Mouse (Mus musculus) embryonic facial prominence, embryonic 14.5 days (tissue): ENCODE results near the gene Ppp2r5d. TPM values are rescaled to one million over a fixed set of nuclear protein-coding genes. Genes with fewer than 3 reads are reported as not detected.
A peak's percentile ranks its signal among the peaks of the same experiment; 100 is the strongest.

Source experiments
- ATAC-seq: fragments of 200-750 bp; cut with Nextera tagmentation; 2 replicates; pipeline ENCODE4 v1.8.0; 2017; ENCODE audit warnings: low read depth, moderate number of reproducible peaks, moderate TSS enrichment
- DNase-seq: peaks from one replicate; pipeline ENCODE4 v3.0.0-alpha.2; 2015; ENCODE audit warnings: low spot score
- H3K27ac ChIP-seq: fragments of 300-500 bp; sonication (generic); replicated peaks from 2 replicates; pipeline ENCODE4 v1.5.1; 2014; ENCODE audit warnings: low read depth, mild to moderate bottlenecking, low read length, moderate library complexity
- H3K27me3 ChIP-seq: fragments of 300-500 bp; sonication (generic); replicated peaks from 2 replicates; pipeline ENCODE4 v1.6.1; 2014; ENCODE audit warnings: low read length; ENCODE audit not compliant: control insufficient read depth, insufficient read depth
- H3K36me3 ChIP-seq: fragments of 300-500 bp; sonication (generic); 2 replicates; pipeline ENCODE4 v1.6.1; 2014; ENCODE audit warnings: low read length, mixed read lengths; ENCODE audit not compliant: control insufficient read depth, insufficient read depth
- H3K4me1 ChIP-seq: fragments of 300-500 bp; sonication (generic); 2 replicates; pipeline ENCODE4 v1.6.1; 2014; ENCODE audit warnings: antibody characterized with exemption, low read length; ENCODE audit not compliant: control insufficient read depth, insufficient read depth
- H3K4me2 ChIP-seq: fragments of 300-500 bp; sonication (generic); 2 replicates; pipeline ENCODE4 v1.6.1; 2014; ENCODE audit warnings: low read depth, mild to moderate bottlenecking, low read length, moderate library complexity, mixed read lengths
- H3K4me3 ChIP-seq: fragments of 300-500 bp; sonication (generic); 2 replicates; pipeline ENCODE4 v1.5.1; 2014; ENCODE audit warnings: low read depth, mild to moderate bottlenecking, low read length
- H3K9ac ChIP-seq: fragments of 300-500 bp; sonication (generic); 2 replicates; pipeline ENCODE4 v1.6.1; 2014; ENCODE audit warnings: low read depth, mild to moderate bottlenecking, low read length, moderate library complexity, mixed read lengths
- H3K9me3 ChIP-seq: fragments of 300-500 bp; sonication (generic); 2 replicates; pipeline ENCODE4 v1.6.1; 2016; ENCODE audit warnings: low read length; ENCODE audit not compliant: control insufficient read depth
- WGBS: fragments of 180-500 bp; shearing (Covaris S2); extraction: QIAGEN DNeasy Blood & Tissue Kit; methylation state at CpG from one replicate; pipeline ENCODE4 v1.1.7; 2014; 5-methylcytosine and 5-hydroxymethylcytosine counted together
- polyA plus RNA-seq: library from polyadenylated mRNA; unstranded; fragments of >200 nt; fragmentation: Nextera tagmentation; extraction: Ambion mirVana; gene quantifications from 2 replicates; pipeline ENCODE4 v1.2.1, GENCODE M21; 2014

Ppp2r5d gene
- polyA plus RNA-seq, 1 experiment from 2014 or later: 79.5 TPM

DNA sequence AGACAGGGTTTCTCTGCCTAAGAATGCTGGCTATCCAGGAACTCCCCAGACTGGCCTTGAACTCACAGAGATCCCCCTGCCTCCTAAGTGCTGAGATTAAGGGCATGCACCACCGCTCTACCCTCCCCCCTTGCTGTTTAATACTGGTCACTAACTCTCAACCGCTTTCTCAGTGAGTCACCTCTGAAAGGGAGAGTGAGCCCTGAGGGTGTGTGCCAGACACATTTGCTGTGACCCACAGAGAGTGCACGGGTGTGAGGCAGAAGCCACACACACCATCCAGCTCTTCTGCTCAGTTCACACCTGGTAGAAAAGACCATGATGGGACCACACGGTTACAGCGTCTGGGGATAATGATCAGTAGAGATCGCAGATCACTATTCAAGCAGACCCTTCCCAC lies 6.4 kb downstream of the Ppp2r5d start:
- Histone ChIP-seq H3K4me1 (peaks cover 6% of the 10 kb centered on the region), H3K27ac (no peak overlapping the region), H3K9ac (no peak overlapping the region), H3K27me3 (no peaks in the 10 kb centered on the region), H3K36me3 (peaks cover 22% of the 10 kb centered on the region; the same call in 1 of the 2 replicates), H3K9me3 (no peaks in the 10 kb centered on the region), H3K4me2 (no peak overlapping the region), H3K4me3 (no peak overlapping the region)
- WGBS: 94% methylated on average over 6 of the region's 6 CpGs
- ATAC-seq (no peak), DNase-seq (no peak)

DNA sequence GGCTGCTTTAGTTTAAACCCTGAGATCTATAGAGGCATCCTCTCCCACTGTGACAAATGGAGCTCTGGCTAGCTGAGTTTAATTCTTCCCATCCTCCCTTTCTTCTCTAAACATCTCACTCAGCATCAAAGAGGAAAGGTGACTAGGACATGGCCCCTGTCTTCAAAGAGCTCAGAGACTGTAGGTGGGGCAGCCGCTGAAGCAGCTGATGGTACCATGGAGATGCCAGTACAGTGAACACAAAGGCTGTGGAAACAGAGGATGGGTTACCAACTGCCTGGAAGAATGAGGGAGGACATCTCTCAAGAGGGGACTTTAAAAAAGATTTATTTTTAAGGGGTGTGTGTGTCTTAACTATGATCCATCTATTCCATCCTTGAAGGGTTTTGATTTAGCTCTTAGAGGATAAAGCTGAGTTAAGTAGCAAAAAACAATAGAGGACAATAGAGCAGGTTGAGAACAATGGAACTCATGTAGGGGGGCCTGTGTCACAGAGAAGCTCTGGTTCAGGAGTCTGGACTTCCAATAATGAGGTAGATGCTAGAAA lies 10.3 kb downstream of the Ppp2r5d start:
- Histone ChIP-seq H3K27ac (no peak overlapping the region), H3K27me3 (no peaks in the 10 kb centered on the region), H3K9me3 (no peaks in the 10 kb centered on the region), H3K4me3 (no peak overlapping the region), H3K9ac (no peak overlapping the region), H3K4me1 (no peaks in the 10 kb centered on the region), H3K4me2 (no peak overlapping the region), H3K36me3 (peaks cover 18% of the 10 kb centered on the region; the same call in 1 of the 2 replicates)
- DNase-seq (no peak), ATAC-seq (no peak)
- WGBS: 94% methylated on average over 1 of the region's 1 CpGs

- no peak for DNase-seq
- H3K4me2 ChIP-seq: no peak overlapping the region
- ATAC-seq: no peak
- no peaks in the 10 kb centered on the region for H3K9me3 ChIP-seq
- H3K27me3 ChIP-seq: no peaks in the 10 kb centered on the region
- no peak overlapping the region for H3K27ac ChIP-seq
- no peak overlapping the region for H3K4me3 ChIP-seq
- 96% methylated on average over 2 of the region's 2 CpGs for WGBS
- H3K4me1 ChIP-seq: no peaks in the 10 kb centered on the region
- no peak overlapping the region for H3K9ac ChIP-seq
- peaks cover 24% of the 10 kb centered on the region for H3K36me3 ChIP-seq
Measured at GRCm38 (mm10) chr17:46691390-46691789, 13.5 kb downstream of the Ppp2r5d start.

- ATAC-seq (no peak), DNase-seq (no peak)
- Histone ChIP-seq H3K9ac (no peak overlapping the region), H3K4me3 (no peak overlapping the region), H3K4me2 (no peak overlapping the region), H3K9me3 (no peaks in the 10 kb centered on the region), H3K27ac (no peak overlapping the region), H3K4me1 (no peaks in the 10 kb centered on the region), H3K27me3 (no peaks in the 10 kb centered on the region), H3K36me3 (peaks cover 32% of the 10 kb centered on the region)
- WGBS: 95% methylated on average over 12 of the region's 12 CpGs
Measured at GRCm38 (mm10) chr17:46690665-46691064, 14.2 kb downstream of the Ppp2r5d start.

DNA sequence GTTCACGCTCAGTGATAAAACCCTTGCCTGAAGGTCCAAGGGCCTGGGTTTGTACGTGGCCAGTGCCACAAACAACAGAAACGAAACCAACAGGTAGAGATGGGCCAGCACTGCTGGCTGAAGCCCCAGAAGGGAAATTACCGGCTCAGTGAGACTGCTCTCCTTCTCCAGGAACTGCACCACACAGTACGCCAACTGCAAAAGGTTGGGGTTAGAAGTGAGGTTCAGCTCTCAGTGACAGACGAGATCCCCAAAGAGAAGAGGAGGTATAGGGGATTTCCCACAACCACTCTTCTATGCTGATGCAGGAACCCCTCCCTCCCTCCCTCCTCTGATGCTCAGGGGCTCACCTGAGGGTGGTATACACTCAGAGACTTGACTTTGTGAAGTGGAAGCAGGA lies 19.0 kb downstream of the Ppp2r5d start:
- DNase-seq (no peak), ATAC-seq (no peak)
- no peak overlapping the region for H3K4me3 ChIP-seq
- no peak overlapping the region for H3K4me2 ChIP-seq
- no peaks in the 10 kb centered on the region for H3K27me3 ChIP-seq
- H3K9me3 ChIP-seq: no peaks in the 10 kb centered on the region
- peaks cover 7% of the 10 kb centered on the region; the same call in 1 of the 2 replicates for H3K4me1 ChIP-seq
- WGBS: 93% methylated on average over 6 of the region's 6 CpGs
- H3K27ac ChIP-seq: no peak overlapping the region
- no peak overlapping the region for H3K9ac ChIP-seq
- H3K36me3 ChIP-seq: peaks cover 63% of the 10 kb centered on the region

DNA sequence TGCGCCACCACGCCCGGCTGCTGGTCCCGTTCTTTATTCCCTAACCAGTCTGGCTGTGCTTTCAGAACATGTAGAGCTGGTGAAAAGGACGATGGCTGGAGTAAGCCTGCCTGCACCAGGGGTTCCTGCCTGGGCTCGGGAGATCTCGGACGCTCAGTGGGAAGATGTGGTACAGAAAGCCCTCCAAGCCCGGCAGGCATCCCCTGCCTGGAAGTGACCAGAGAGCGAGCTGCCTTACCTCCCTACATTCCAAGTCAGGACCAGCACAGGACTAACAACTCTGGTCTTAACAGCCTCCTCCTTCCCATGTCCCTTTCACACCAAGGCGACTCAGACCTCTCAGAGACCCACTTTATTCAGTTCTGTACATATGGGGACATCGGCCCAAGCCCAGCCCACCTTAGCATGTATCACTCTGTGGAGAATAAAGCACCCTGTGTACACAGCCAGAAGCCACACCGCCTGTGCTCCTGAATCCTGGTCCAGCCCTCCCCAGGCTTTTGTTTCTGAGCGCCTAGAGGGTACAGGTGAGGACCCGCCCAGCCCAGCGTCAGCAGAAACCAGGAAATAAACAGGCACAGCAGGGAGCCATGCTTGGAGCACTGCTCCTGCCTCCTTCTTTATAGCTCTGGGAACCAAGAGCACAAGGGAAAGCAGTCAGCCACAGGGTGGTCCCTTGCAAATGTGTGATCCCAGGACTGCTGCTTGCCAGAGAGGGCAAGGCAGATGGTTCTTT lies 22.1 kb downstream of the Ppp2r5d start:
- peaks cover 59% of the 10 kb centered on the region for H3K36me3 ChIP-seq
- peaks cover 17% of the 10 kb centered on the region for H3K4me1 ChIP-seq
- no peak overlapping the region for H3K4me2 ChIP-seq
- no peaks in the 10 kb centered on the region for H3K27me3 ChIP-seq
- H3K4me3 ChIP-seq: no peak overlapping the region
- no peak overlapping the region for H3K27ac ChIP-seq
- DNase-seq (no peak), ATAC-seq (no peak)
- no peak overlapping the region for H3K9ac ChIP-seq
- no peaks in the 10 kb centered on the region for H3K9me3 ChIP-seq
- WGBS: 88% methylated on average over 15 of the region's 16 CpGs

DNA sequence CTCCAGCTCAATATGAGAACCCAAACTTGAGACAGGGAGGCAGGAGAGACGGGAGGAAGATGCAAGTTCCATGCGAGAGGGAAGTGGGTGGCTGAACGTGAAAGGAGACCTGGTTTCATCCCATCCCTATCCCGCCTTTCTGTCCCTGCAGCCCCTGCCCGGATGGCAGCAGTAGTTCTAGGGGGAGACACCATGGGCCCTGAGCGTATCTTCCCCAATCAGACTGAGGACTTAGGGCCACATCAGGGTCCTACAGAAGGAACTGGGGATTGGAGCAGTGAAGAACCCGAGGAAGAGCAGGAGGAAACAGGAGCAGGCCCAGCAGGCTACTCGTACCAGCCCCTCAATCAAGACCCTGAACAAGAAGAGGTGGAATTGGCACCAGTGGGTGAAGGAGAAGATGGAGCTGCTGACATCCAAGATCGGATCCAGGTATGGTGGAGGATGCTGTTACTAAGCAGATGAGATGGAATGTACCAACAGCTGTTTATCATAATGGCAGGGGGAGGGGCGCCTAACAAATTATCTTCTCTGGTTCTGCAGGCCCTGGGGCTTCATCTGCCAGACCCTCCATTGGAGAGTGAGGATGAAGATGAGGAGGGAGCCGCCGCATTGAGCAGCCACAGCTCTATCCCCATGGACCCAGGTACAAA lies 23.3 kb downstream of the Ppp2r5d start:
- Histone ChIP-seq H3K4me1 (peaks cover 17% of the 10 kb centered on the region), H3K27ac (peak overlapping the region; percentile 64), H3K9ac (peak overlapping the region; percentile 78), H3K27me3 (no peaks in the 10 kb centered on the region), H3K36me3 (peaks cover 59% of the 10 kb centered on the region), H3K4me3 (peak overlapping the region; percentile 82), H3K9me3 (no peaks in the 10 kb centered on the region), H3K4me2 (peak overlapping the region; percentile 88)
- ATAC-seq (no peak), DNase-seq (no peak)
- WGBS: 17% methylated on average over 12 of the region's 12 CpGs

DNA sequence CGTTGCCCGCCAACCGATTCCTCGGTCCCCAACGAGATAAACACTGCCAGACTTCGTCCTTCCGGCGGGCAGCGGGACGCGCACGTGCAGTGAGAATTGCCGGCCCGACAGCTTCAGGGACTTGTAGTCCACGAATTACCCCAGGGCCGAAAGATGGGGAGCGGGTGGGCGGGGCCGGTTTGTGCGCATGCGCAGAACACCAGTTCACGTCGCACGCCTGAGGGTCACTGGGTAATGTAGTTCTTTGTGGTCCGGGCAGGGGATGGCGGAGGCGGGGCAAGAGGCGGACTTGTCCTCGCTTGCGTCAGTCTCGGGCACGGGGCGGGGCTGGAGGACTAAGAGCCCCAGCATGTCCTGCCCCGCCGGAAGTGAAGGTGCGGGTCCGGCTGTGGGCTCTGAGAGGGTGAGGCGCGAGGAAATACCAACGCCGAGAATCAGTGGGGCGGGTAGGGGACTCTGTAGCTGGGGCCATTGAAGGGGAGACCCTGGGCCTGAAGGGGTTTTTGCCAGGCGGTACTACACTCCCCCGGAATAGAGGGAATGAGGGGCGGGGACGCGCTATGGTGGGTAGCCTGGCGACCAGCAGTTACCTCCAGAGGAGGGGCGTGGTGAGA lies 24.0 kb downstream of the Ppp2r5d start, which contains the start of gene Klhdc3:
Gene Klhdc3, minus strand, starts transcription at position 155 of the 614 bp plus-strand sequence.
- ATAC-seq: peak; percentile 98
- peaks cover 59% of the 10 kb centered on the region for H3K36me3 ChIP-seq

More for the DNA sequence above, 24.0 kb downstream of the Ppp2r5d start, which contains the start of gene Klhdc3:
- Histone ChIP-seq H3K4me3 (peak within 1 kb of the TSS; percentile 82), H3K27me3 (no peaks in the 10 kb centered on the region), H3K9ac (peak within 1 kb of the TSS; percentile 78), H3K9me3 (no peaks in the 10 kb centered on the region), H3K27ac (peak within 1 kb of the TSS; percentile 87), H3K4me1 (peaks cover 17% of the 10 kb centered on the region), H3K4me2 (peak within 1 kb of the TSS; percentile 88)
- under 1% methylated on average over 44 of the region's 49 CpGs for WGBS
- peak; percentile 99 for DNase-seq
